Mouse (Mus musculus) heart, adult 2 months (tissue): ENCODE measurements around the gene Gm28363. TPM values are rescaled to one million over a fixed set of nuclear protein-coding genes. Genes with fewer than 3 reads are reported as not detected.
"Not testable (repeated sequence)": the region's sequence is repeated elsewhere in the genome, so short reads cannot be mapped to it uniquely, and the experiment has no call there.

Source experiments
- DNase-seq, 2 experiments: peaks; one replicate each; pipeline ENCODE4 v3.0.0; 2021
- H3K27ac ChIP-seq: fragments of 200-600 bp; 2 replicates; pipeline ENCODE4 v1.8.1; 2022
- H3K27me3 ChIP-seq: fragments of 200-500 bp; 2 replicates; pipeline ENCODE4 v1.6.1; 2012; ENCODE audit warnings: mild to moderate bottlenecking, low read length, inconsistent platforms, mixed read lengths; ENCODE audit not compliant: control insufficient read depth, insufficient read depth
- H3K36me3 ChIP-seq: fragments of 200-500 bp; 2 replicates; pipeline ENCODE4 v1.6.1; 2012; ENCODE audit warnings: low read length, inconsistent platforms; ENCODE audit not compliant: control insufficient read depth, insufficient read depth
- H3K4me1 ChIP-seq: fragments of 200-500 bp; 2 replicates; pipeline ENCODE4 v1.6.1; 2011; ENCODE audit warnings: low read length; ENCODE audit not compliant: control insufficient read depth, insufficient read depth
- H3K4me3 ChIP-seq: fragments of 200-600 bp; 2 replicates; pipeline ENCODE4 v1.8.1; 2022
- H3K79me2 ChIP-seq: fragments of 200-500 bp; replicated peaks from 2 replicates; pipeline ENCODE4 v1.6.1; 2012; ENCODE audit warnings: mild to moderate bottlenecking, inconsistent platforms, low read length, moderate library complexity, mixed read lengths; ENCODE audit not compliant: control insufficient read depth, insufficient read depth
- H3K9ac ChIP-seq: fragments of 200-500 bp; 2 replicates; pipeline ENCODE4 v1.6.1; 2012; ENCODE audit warnings: low read depth, mild to moderate bottlenecking, control low read depth, inconsistent platforms, low read length, mixed read lengths
- WGBS: fragments of 180-500 bp; shearing (Covaris S2); methylation state at CpG from one replicate; pipeline ENCODE4 v1.1.7; 2018; 5-methylcytosine and 5-hydroxymethylcytosine counted together
- intact Hi-C: fragments of 180-260 bp; cut with DNase I; formaldehyde crosslinking; loops from one replicate; pipeline ENCODE4 v1.15.1; 2025
- long read RNA-seq: library from polyadenylated mRNA; stranded (forward); transcript quantifications from one replicate; pipeline ENCODE4 v2.0.0, GENCODE M21; 2021
- polyA plus RNA-seq: library from polyadenylated mRNA; depleted of rRNA; stranded (reverse); fragments of >200 nt; gene quantifications from 2 replicates; pipeline ENCODE4 v1.2.3, GENCODE M21; 2012; rRNA removed
- total RNA-seq, 2 experiments: library from RNA; stranded (reverse); gene quantifications; 2 replicates each; pipeline ENCODE4 v1.2.3; 2021

The Gm28363 gene
- total RNA-seq = not detected
- not detected in 2 replicates for polyA plus RNA-seq
- long read RNA-seq = 0 reads

- H3K79me2 ChIP-seq, H3K4me3 ChIP-seq, DNase-seq, H3K36me3 ChIP-seq, H3K27ac ChIP-seq, H3K27me3 ChIP-seq, H3K4me1 ChIP-seq, H3K9ac ChIP-seq, intact Hi-C loops: not testable (repeated sequence)
- 31% methylated on average over 2 of the region's 2 CpGs for WGBS
These were observed at the start of gene Gm28363 for GRCm38 (mm10) chr1:117696831-117697230. Gene Gm28363 (plus strand): TSS chr1:117697131.

GRCm38 (mm10) chr1:117650236-117650635, 46.7 kb upstream of the Gm28363 start:
- H3K9ac ChIP-seq, intact Hi-C loops, DNase-seq, H3K79me2 ChIP-seq, H3K27ac ChIP-seq, H3K4me1 ChIP-seq, H3K27me3 ChIP-seq, H3K36me3 ChIP-seq, H3K4me3 ChIP-seq: not testable (repeated sequence)
- WGBS = 42% methylated on average over 1 of the region's 1 CpGs

Other genes starting within 250 kb of the Gm28363 start
- gene B020011L13Rik, start 84.0 kb downstream of the Gm28363 start, total RNA-seq = not detected
- gene B020011L13Rik, start 84.0 kb downstream of the Gm28363 start, polyA plus RNA-seq = not detected in 2 replicates
- not detected for gene Gm28360, start 132.9 kb downstream of the Gm28363 start, total RNA-seq
- gene Gm28360, start 132.9 kb downstream of the Gm28363 start, polyA plus RNA-seq = not detected in 2 replicates
- gene Gm28168, start 230.9 kb downstream of the Gm28363 start, total RNA-seq = not detected
- not detected in 2 replicates for gene Gm28168, start 230.9 kb downstream of the Gm28363 start, polyA plus RNA-seq